Mouse (Mus musculus) kidney, adult 2 months (tissue): ENCODE data around the gene Il12a. TPM values are rescaled to one million over a fixed set of nuclear protein-coding genes. Genes with fewer than 3 reads are reported as not detected.
A peak's percentile ranks its signal among the peaks of the same experiment; 100 is the strongest.

Experiments
- DNase-seq: peaks from one replicate; pipeline ENCODE4 v3.0.0; 2021
- H3K27ac ChIP-seq: fragments of 200-500 bp; 2 replicates; pipeline ENCODE4 v1.5.1; 2012; ENCODE audit warnings: low read depth, low read length, control low read depth, inconsistent platforms; ENCODE audit not compliant: insufficient read depth
- H3K27me3 ChIP-seq: fragments of 200-500 bp; replicated peaks from 2 replicates; pipeline ENCODE4 v1.6.1; 2012; ENCODE audit warnings: mild to moderate bottlenecking, moderate library complexity, low read length, inconsistent platforms; ENCODE audit not compliant: control insufficient read depth, insufficient read depth
- H3K36me3 ChIP-seq: fragments of 200-500 bp; 2 replicates; pipeline ENCODE4 v1.6.1; 2012; ENCODE audit warnings: mild to moderate bottlenecking, moderate library complexity, low read length, inconsistent platforms; ENCODE audit not compliant: control insufficient read depth, insufficient read depth
- H3K4me1 ChIP-seq: fragments of 200-500 bp; 2 replicates; pipeline ENCODE4 v1.6.1; 2011; ENCODE audit warnings: low read length; ENCODE audit not compliant: control insufficient read depth, insufficient read depth
- H3K4me3 ChIP-seq: fragments of 200-500 bp; 2 replicates; pipeline ENCODE4 v1.5.1; 2011; ENCODE audit warnings: mild to moderate bottlenecking, low read depth, low read length, control low read depth; ENCODE audit not compliant: insufficient read depth
- CTCF ChIP-seq: fragments of 200-500 bp; conservative IDR thresholded peaks from 2 replicates; pipeline ENCODE4 v1.5.1; 2011; ENCODE audit warnings: low read depth, mild to moderate bottlenecking, control low read depth, low read length, moderate library complexity, mixed read lengths; ENCODE audit not compliant: insufficient read depth, insufficient read length
- POLR2A ChIP-seq: fragments of 200-500 bp; IDR thresholded peaks from one replicate; pipeline ENCODE4 v1.6.1; 2011; ENCODE audit warnings: low read depth, low read length, control low read depth
- WGBS: fragments of 180-500 bp; shearing (Covaris S2); methylation state at CpG from one replicate; pipeline ENCODE4 v1.1.7; 2018; 5-methylcytosine and 5-hydroxymethylcytosine counted together
- polyA plus RNA-seq: library from polyadenylated mRNA; depleted of rRNA; stranded (reverse); fragments of >200 nt; gene quantifications from 2 replicates; pipeline ENCODE4 v1.2.3, GENCODE M21; 2012

Gene Il12a
- polyA plus RNA-seq, 1 experiment: 0.39 TPM

- Histone ChIP-seq H3K4me1 (no peaks in the 10 kb centered on the region), H3K27ac (no peak overlapping the region), H3K4me3 (no peak overlapping the region), H3K27me3 (no peaks in the 10 kb centered on the region), H3K36me3 (no peaks in the 10 kb centered on the region)
- no peak for DNase-seq
- no peak for TF ChIP-seq POLR2A
- TF ChIP-seq CTCF: no peak
- WGBS: 97% methylated on average over 5 of the region's 5 CpGs
Measured at GRCm38 (mm10) chr3:68695321-68695720, 4.9 kb downstream of the Il12a start.

- Histone ChIP-seq H3K4me3 (no peak overlapping the region), H3K4me1 (no peaks in the 10 kb centered on the region), H3K27me3 (no peaks in the 10 kb centered on the region), H3K27ac (no peak overlapping the region), H3K36me3 (no peaks in the 10 kb centered on the region)
- TF ChIP-seq POLR2A (no peak), CTCF (no peak)
- 93% methylated on average over 3 of the region's 3 CpGs for WGBS
- no peak for DNase-seq
Measured at GRCm38 (mm10) chr3:68696495-68697200, 6.2 kb downstream of the Il12a start.

- H3K4me1 ChIP-seq: no peaks in the 10 kb centered on the region
- DNase-seq: no peak
- 90% methylated on average over 3 of the region's 3 CpGs for WGBS
Measured at GRCm38 (mm10) chr3:68698601-68699000, 8.2 kb downstream of the Il12a start.

GRCm38 (mm10) chr3:68700091-68700490, 9.6 kb downstream of the Il12a start:
- TF ChIP-seq POLR2A (no peak), CTCF (no peak)
- Histone ChIP-seq H3K27me3 (no peaks in the 10 kb centered on the region), H3K4me1 (no peaks in the 10 kb centered on the region), H3K27ac (no peak overlapping the region), H3K36me3 (no peaks in the 10 kb centered on the region), H3K4me3 (no peak overlapping the region)
- WGBS: 92% methylated on average over 4 of the region's 4 CpGs
- no peak for DNase-seq

More at GRCm38 (mm10) chr3:68698601-68699000, 8.2 kb downstream of the Il12a start:
- Histone ChIP-seq H3K4me3 (no peak overlapping the region), H3K27ac (no peak overlapping the region), H3K36me3 (no peaks in the 10 kb centered on the region), H3K27me3 (no peaks in the 10 kb centered on the region)
- TF ChIP-seq CTCF (no peak), POLR2A (no peak)

GRCm38 (mm10) chr3:68706307-68706706, 15.9 kb downstream of the Il12a start:
- no peaks in the 10 kb centered on the region for H3K36me3 ChIP-seq
- 88% methylated on average over 10 of the region's 10 CpGs for WGBS
- TF ChIP-seq CTCF: no peak
- no peak for TF ChIP-seq POLR2A
- no peaks in the 10 kb centered on the region for H3K27me3 ChIP-seq
- DNase-seq: no peak
- H3K27ac ChIP-seq: no peak overlapping the region
- H3K4me3 ChIP-seq: no peak overlapping the region
- no peaks in the 10 kb centered on the region for H3K4me1 ChIP-seq

GRCm38 (mm10) chr3:68708230-68708629, 17.8 kb downstream of the Il12a start:
- no peaks in the 10 kb centered on the region for H3K27me3 ChIP-seq
- TF ChIP-seq CTCF (peak; percentile 66), POLR2A (no peak)
- H3K27ac ChIP-seq: no peak overlapping the region
- no peak overlapping the region for H3K4me3 ChIP-seq
- peak; percentile 50 for DNase-seq
- WGBS: 37% methylated on average over 8 of the region's 8 CpGs
- no peaks in the 10 kb centered on the region for H3K4me1 ChIP-seq
- H3K36me3 ChIP-seq: no peaks in the 10 kb centered on the region

- H3K36me3 ChIP-seq: no peaks in the 10 kb centered on the region
- WGBS: 49% methylated on average over 9 of the region's 9 CpGs
- H3K4me3 ChIP-seq: no peak overlapping the region
- TF ChIP-seq CTCF (peak; percentile 90), POLR2A (no peak)
- no peak overlapping the region for H3K27ac ChIP-seq
- no peaks in the 10 kb centered on the region for H3K4me1 ChIP-seq
- DNase-seq: peak; percentile 80
- H3K27me3 ChIP-seq: no peaks in the 10 kb centered on the region
Measured at GRCm38 (mm10) chr3:68709198-68709797, 18.9 kb downstream of the Il12a start.
